Mouse (Mus musculus): Measurements from ENCODE around the gene Mif.

DNA sequence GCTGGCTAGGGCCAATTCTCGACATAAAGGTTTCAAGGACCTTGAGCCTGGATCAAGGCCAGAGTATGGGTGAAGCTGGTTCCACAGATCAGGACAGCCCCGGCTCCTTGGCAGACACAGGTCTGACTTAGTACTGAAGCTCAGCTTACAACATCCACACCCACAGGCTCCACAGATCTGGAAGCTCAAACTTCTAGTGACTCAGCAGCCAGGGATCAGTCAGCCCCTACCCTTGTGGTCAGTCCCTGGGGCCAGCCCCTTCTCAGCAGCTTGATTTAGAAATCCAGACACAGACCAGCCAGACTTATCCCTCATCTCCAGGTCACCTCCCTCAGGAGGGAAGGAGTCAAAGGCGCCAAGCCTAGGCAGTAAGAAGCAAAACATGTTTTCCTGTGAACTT is 38.8 kb upstream of the Mif start:
- TF ChIP-seq CTCF (IDR thresholded peaks at IDR 0.05; ENCODE audit: control insufficient read depth, insufficient read depth, insufficient read length): no peak
- no peak for TF ChIP-seq MYOG (IDR thresholded peaks at IDR 0.05; ENCODE audit: control insufficient read depth, extremely low read depth, insufficient read length)

Measured in C2C12 (cell line).